Mouse (Mus musculus): Measurements from ENCODE around the gene Fbxw21.

DNA sequence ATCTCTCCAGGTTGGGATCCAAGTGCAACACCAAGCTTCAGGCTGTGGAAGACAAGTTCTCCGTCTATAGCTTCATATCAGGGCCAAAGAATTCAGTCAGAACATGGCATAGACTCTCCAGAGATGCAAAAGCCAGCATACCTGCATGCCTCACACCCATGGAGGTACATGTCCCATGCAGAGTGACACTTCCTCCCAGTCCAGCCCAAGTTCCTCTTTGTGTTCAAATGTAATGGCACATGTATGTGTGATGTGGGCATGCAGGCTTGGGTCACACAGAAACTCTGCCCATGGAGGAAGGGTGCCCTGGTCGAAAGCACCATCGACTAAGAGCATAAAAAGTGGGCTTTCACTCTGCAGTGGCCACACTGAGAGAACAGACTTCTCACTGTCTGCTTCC lies 37.7 kb downstream of the Fbxw21 start:
- TF ChIP-seq CTCF (IDR thresholded peaks at IDR 0.05; ENCODE audit: low read depth) (no peak), EP300 (optimal IDR thresholded peaks at IDR 0.05) (no peak)
